Mouse (Mus musculus) liver, embryonic 14.5 days (tissue): ENCODE measurements around the gene Tex50. TPM values are rescaled to one million over a fixed set of nuclear protein-coding genes. Genes with fewer than 3 reads are reported as not detected.

Experiments
- ATAC-seq: fragments of 200-750 bp; cut with Nextera tagmentation; 2 replicates; pipeline ENCODE4 v1.8.0; 2017; ENCODE audit warnings: moderate number of reproducible peaks, mild to moderate bottlenecking, moderate library complexity; ENCODE audit not compliant: insufficient read depth
- DNase-seq, 3 experiments: peaks; one replicate each; pipeline ENCODE4 v3.0.0-alpha.2; 2012 to 2013; ENCODE audit warnings: low read depth in 3 of 3, low spot score in 3 of 3
- H3K27ac ChIP-seq: fragments of 300-500 bp; sonication (generic); 2 replicates; pipeline ENCODE4 v1.5.1; 2014; ENCODE audit warnings: moderate library complexity, mild to moderate bottlenecking, control low read depth, inconsistent platforms
- H3K27me3 ChIP-seq: fragments of 300-500 bp; sonication (generic); 2 replicates; pipeline ENCODE4 v1.6.1; 2014; ENCODE audit warnings: mild to moderate bottlenecking, low read length, moderate library complexity; ENCODE audit not compliant: control insufficient read depth, insufficient read depth
- H3K36me3 ChIP-seq: fragments of 300-500 bp; sonication (generic); replicated peaks from 2 replicates; pipeline ENCODE4 v1.6.1; 2014; ENCODE audit warnings: low read depth; ENCODE audit not compliant: control insufficient read depth, insufficient read depth
- H3K4me1 ChIP-seq, 2 experiments: fragments of 200-500 bp in 1 of 2; fragments of 300-500 bp in 1 of 2; sonication (generic) in 1 of 2; replicated peaks; 2 replicates each; pipeline ENCODE4 v1.6.1; 2012 to 2014; ENCODE audit warnings: antibody characterized with exemption in 1 of 2, inconsistent platforms in 1 of 2, low read length in 1 of 2; ENCODE audit not compliant: control insufficient read depth in 2 of 2, insufficient read depth in 2 of 2
- H3K4me2 ChIP-seq: fragments of 300-500 bp; sonication (generic); 2 replicates; pipeline ENCODE4 v1.6.1; 2014; ENCODE audit warnings: low read depth, mild to moderate bottlenecking, control low read depth, moderate library complexity
- H3K4me3 ChIP-seq, 2 experiments: fragments of 200-500 bp in 1 of 2; fragments of 300-500 bp in 1 of 2; sonication (generic) in 1 of 2; 2 replicates each; pipeline ENCODE4 v1.5.1; 2012 to 2014; ENCODE audit warnings: low read depth in 2 of 2, low read length in 2 of 2, mild to moderate bottlenecking in 2 of 2, control low read depth in 1 of 2, inconsistent platforms in 1 of 2, moderate library complexity in 1 of 2; ENCODE audit not compliant: insufficient read depth in 1 of 2
- H3K9ac ChIP-seq: fragments of 300-500 bp; sonication (generic); replicated peaks from 2 replicates; pipeline ENCODE4 v1.6.1; 2014; ENCODE audit warnings: mild to moderate bottlenecking, control low read depth, moderate library complexity
- H3K9me3 ChIP-seq: fragments of 300-500 bp; sonication (generic); 2 replicates; pipeline ENCODE4 v1.6.1; 2016; ENCODE audit warnings: low read length, mixed read lengths; ENCODE audit not compliant: control insufficient read depth
- CTCF ChIP-seq: IDR thresholded peaks from 2 replicates; pipeline ENCODE4 v1.5.1; 2016; ENCODE audit warnings: antibody characterized with exemption, low read depth, control low read depth
- EP300 ChIP-seq: IDR thresholded peaks from 2 replicates; pipeline ENCODE4 v1.6.1; 2016; ENCODE audit warnings: antibody characterized with exemption, low read depth
- WGBS: fragments of 180-500 bp; shearing (Covaris S2); extraction: QIAGEN DNeasy Blood & Tissue Kit; methylation state at CpG from one replicate; pipeline ENCODE4 v1.1.7; 2014; ENCODE audit not compliant: insufficient replicate concordance; 5-methylcytosine and 5-hydroxymethylcytosine counted together
- polyA plus RNA-seq, 2 experiments: library from polyadenylated mRNA; depleted of rRNA in 1 of 2; stranded (reverse) in 1 of 2; unstranded in 1 of 2; fragments of >200 nt; fragmentation: Nextera tagmentation in 1 of 2; extraction: Ambion mirVana in 1 of 2; gene quantifications; 2 replicates each; pipeline versions ENCODE4 v1.2.1 to v1.2.3; 2012 to 2014

Tex50 gene
- polyA plus RNA-seq, 2 experiments: not detected

DNA sequence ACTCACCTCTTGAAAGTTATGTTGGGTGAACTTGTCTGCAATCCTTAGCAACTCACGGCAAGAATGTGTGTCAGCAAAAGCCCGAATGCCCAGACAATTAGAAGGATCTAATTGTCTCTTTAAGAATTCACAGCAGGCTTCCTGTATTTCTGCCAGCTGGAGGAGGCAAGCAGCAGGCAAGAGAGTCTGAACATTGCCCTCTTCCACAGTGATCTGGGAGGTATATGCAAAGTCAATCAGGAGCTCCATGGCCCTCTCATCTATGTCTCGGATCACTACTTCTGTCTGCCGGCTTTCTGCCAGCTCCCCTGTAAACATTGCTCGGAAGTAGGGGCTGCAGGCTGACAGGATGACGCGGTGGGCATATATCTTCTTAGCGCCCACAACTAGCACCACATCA lies 49.9 kb downstream of the Tex50 start:
- no peak overlapping the region for H3K9ac ChIP-seq
- DNase-seq (no peak), ATAC-seq (no peak)
- H3K9me3 ChIP-seq: no peaks in the 10 kb centered on the region
- H3K27me3 ChIP-seq: no peaks in the 10 kb centered on the region
- 80% methylated on average over 8 of the region's 8 CpGs for WGBS
- no peak overlapping the region for H3K4me2 ChIP-seq
- peaks cover 6% of the 10 kb centered on the region for H3K36me3 ChIP-seq
- H3K27ac ChIP-seq: no peak overlapping the region
- no peaks in the 10 kb centered on the region for H3K4me1 ChIP-seq
- no peak overlapping the region for H3K4me3 ChIP-seq
- TF ChIP-seq CTCF (no peak), EP300 (no peak)

Other genes starting within 250 kb of the Tex50 start
- gene Serpinc1, start 180.7 kb downstream of the Tex50 start, polyA plus RNA-seq (2012; rRNA removed): 224 and 309 TPM in 2 replicates
- gene Serpinc1, start 180.7 kb downstream of the Tex50 start, polyA plus RNA-seq (2014; fragmentation: Nextera tagmentation; extraction: Ambion mirVana): 511 and 546 TPM in 2 replicates
- 0.49 and 0.73 TPM in 2 replicates for gene Zbtb37, start 124.5 kb downstream of the Tex50 start, polyA plus RNA-seq (2012; rRNA removed)
- 1.8 TPM in 2 replicates for gene Zbtb37, start 124.5 kb downstream of the Tex50 start, polyA plus RNA-seq (2014; fragmentation: Nextera tagmentation; extraction: Ambion mirVana)
- 14.6 and 18.2 TPM in 2 replicates for gene Dars2, start 88.7 kb downstream of the Tex50 start, polyA plus RNA-seq (2012; rRNA removed)
- 37.2 and 37.7 TPM in 2 replicates for gene Dars2, start 88.7 kb downstream of the Tex50 start, polyA plus RNA-seq (2014; fragmentation: Nextera tagmentation; extraction: Ambion mirVana)
- 8.7 and 14.5 TPM in 2 replicates for gene Cenpl, start 88.6 kb downstream of the Tex50 start, polyA plus RNA-seq (2012; rRNA removed)
- 36.5 and 39.0 TPM in 2 replicates for gene Cenpl, start 88.6 kb downstream of the Tex50 start, polyA plus RNA-seq (2014; fragmentation: Nextera tagmentation; extraction: Ambion mirVana)
- 4.3 and 5.1 TPM in 2 replicates for gene Klhl20, start 27.8 kb downstream of the Tex50 start, polyA plus RNA-seq (2012; rRNA removed)
- 4.6 and 5.2 TPM in 2 replicates for gene Klhl20, start 27.8 kb downstream of the Tex50 start, polyA plus RNA-seq (2014; fragmentation: Nextera tagmentation; extraction: Ambion mirVana)
- 0.02 TPM in 2 replicates for gene Ankrd45, start 16.6 kb downstream of the Tex50 start, polyA plus RNA-seq (2012; rRNA removed)
- 0.09 TPM in 1 of 2 replicates, not detected in the other for gene Ankrd45, start 16.6 kb downstream of the Tex50 start, polyA plus RNA-seq (2014; fragmentation: Nextera tagmentation; extraction: Ambion mirVana)
- gene Prdx6, start 91.9 kb upstream of the Tex50 start, polyA plus RNA-seq (2012; rRNA removed): 63.6 and 106 TPM in 2 replicates
- 341 and 350 TPM in 2 replicates for gene Prdx6, start 91.9 kb upstream of the Tex50 start, polyA plus RNA-seq (2014; fragmentation: Nextera tagmentation; extraction: Ambion mirVana)
- gene Tnfsf4, start 236.1 kb upstream of the Tex50 start, polyA plus RNA-seq (2012; rRNA removed): not detected in 2 replicates
- not detected in 2 replicates for gene Tnfsf4, start 236.1 kb upstream of the Tex50 start, polyA plus RNA-seq (2014; fragmentation: Nextera tagmentation; extraction: Ambion mirVana)